Mouse (Mus musculus): Measurements from ENCODE around the gene Tmbim7.

GRCm38 (mm10) chr5:3648849-3649210 is 2.2 kb upstream of the Tmbim7 start:
- no peak for TF ChIP-seq CTCF (IDR thresholded peaks at IDR 0.05; ENCODE audit: control insufficient read depth, insufficient read depth, insufficient read length)
- no peak for TF ChIP-seq CEBPB (IDR thresholded peaks at IDR 0.05; ENCODE audit: low read depth)
- TF ChIP-seq MAX (IDR thresholded peaks at IDR 0.05): no peak
- TF ChIP-seq USF1 (IDR thresholded peaks at IDR 0.05; ENCODE audit: low read depth): no peak
